Mouse (Mus musculus) olfactory bulb, adult 2 months (tissue): Measurements from ENCODE around the gene AC109138.7.

Source experiments
- CTCF ChIP-seq: fragments of 200-500 bp; IDR thresholded peaks from 2 replicates; pipeline ENCODE4 v1.5.1; 2012; ENCODE audit warnings: low read depth, mild to moderate bottlenecking, low read length, moderate library complexity; ENCODE audit not compliant: insufficient read depth
- POLR2A ChIP-seq: fragments of 200-500 bp; IDR thresholded peaks from 2 replicates; pipeline ENCODE4 v1.6.1; 2012; ENCODE audit warnings: mild to moderate bottlenecking, low read depth, low read length, moderate library complexity; ENCODE audit not compliant: insufficient read depth

DNA sequence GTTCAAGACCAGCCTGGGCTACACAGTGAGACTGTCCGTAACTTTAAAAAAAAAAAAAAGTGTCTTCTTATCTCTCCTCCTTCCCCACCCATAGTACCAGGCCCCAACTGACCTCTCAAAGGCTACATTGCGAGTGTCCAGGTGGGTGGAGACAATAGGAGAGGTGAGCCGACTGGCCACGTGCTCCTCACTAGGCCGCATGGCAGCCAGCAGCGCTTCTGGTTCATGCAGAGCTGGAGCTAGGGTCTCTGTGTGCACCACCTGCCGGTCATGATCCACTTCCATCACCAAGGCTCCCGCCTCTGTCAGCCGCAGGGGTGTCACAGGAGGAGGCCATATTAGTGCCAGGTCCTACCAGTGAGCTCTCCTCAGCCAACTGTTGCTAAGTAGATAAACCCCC lies 66.3 kb downstream of the AC109138.7 start:
- TF ChIP-seq POLR2A (no peak), CTCF (no peak)
